Comparison of ENCODE assay signal across 30 mouse cellular contexts in the genomic region with DNA sequence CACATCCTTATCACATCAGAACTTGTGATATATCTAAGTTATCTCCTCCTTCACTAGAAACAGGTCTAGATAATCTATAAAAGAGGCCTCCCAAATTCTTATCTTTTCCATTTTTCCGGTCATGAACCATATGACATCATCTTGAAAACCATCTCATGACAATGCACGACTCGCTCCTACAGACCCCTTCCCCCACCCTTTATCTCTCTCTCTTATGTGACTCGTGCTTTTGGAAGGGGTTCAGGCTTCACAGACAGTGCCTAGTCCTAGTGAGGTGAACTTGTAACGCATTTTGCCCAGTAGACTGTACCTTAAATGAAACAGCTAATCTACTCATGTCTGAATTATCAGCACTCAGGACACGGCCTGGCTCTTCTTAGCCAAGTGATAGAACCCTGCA.
DNase-seq lines count a peak whose midpoint lies in the region; ATAC-seq lines count a peak whose summit lies in the region.
"Had no signal": no experiment of that assay in that cellular context is flagged by ENCODE, and none has a peak within 500 bp of the region (broad histone marks: within the 10 kb centered on the region; RNA-seq: fewer than 3 reads in every experiment).

No protein-coding gene starts in this region.

- DNase-seq in heart, embryonic 10.5 days (ENCODE audit: low spot score): peak; percentile 41
- DNase-seq in heart, adult 8-10 months (ENCODE audit: low spot score): no peak
- peak; percentile 79 for DNase-seq in 3T3-L1 (ENCODE audit: low read depth, low spot score)
- DNase-seq in CD4-positive helper T cell, adult 2 months (ENCODE audit: low read depth, low spot score): peak; percentile 21
- DNase-seq in layer of hippocampus, adult 18-20 months (ENCODE audit: low spot score in 2 of 2): no peak
- DNase-seq in lung, postnatal 4 days: no peak
- DNase-seq: adrenal gland, adult 8-10 months; adrenal gland, postnatal 25 days; cerebellum, adult 11-12 months; cerebellum, adult 8-10 months; cerebellum, postnatal 10 days; cerebellum, postnatal 36 days; embryo, embryonic 11 days; gastrocnemius, postnatal 25 days; heart, adult 2 months had no signal

- no peaks in the 10 kb centered on the region for H3K36me3 ChIP-seq in heart, embryonic 10.5 days
- H3K36me3 ChIP-seq: embryonic facial prominence, embryonic 10.5 days; forebrain, embryonic 12.5 days; G1E; heart, embryonic 13.5 days; hindbrain, embryonic 10.5 days had no signal

- no peak overlapping the region for H3K27ac ChIP-seq in heart, embryonic 10.5 days
- H3K27ac ChIP-seq: embryonic facial prominence, embryonic 10.5 days; embryonic facial prominence, embryonic 13.5 days; forebrain, embryonic 12.5 days; forebrain, embryonic 15.5 days; heart, adult 2 months; heart, embryonic 13.5 days; hindbrain, embryonic 10.5 days; hindbrain, embryonic 13.5 days had no signal

- WGBS in heart, embryonic 10.5 days: 34% methylated on average over 6 of the region's 6 CpGs

- H3K9me3 ChIP-seq in heart, embryonic 10.5 days: no peaks in the 10 kb centered on the region
- H3K9me3 ChIP-seq: embryonic facial prominence, embryonic 10.5 days; embryonic facial prominence, embryonic 13.5 days; forebrain, embryonic 12.5 days; forebrain, embryonic 15.5 days; heart, embryonic 13.5 days; hindbrain, embryonic 10.5 days; hindbrain, embryonic 13.5 days had no signal

- peak; percentile 51 for ATAC-seq in megakaryocyte, adult 5-6 weeks (ENCODE audit: poor library complexity, severe bottlenecking)
- ATAC-seq: activated CD4-positive, CD25-positive, alpha-beta regulatory T cell, adult 4 months; forebrain, embryonic 15.5 days; hindbrain, embryonic 16.5 days; inflammation-experienced regulatory T-cells, adult 6 months; intestine, embryonic 16.5 days had no signal

- H3K27me3 ChIP-seq in heart, embryonic 10.5 days (ENCODE audit: insufficient read depth, poor library complexity, severe bottlenecking): no peaks in the 10 kb centered on the region
- H3K27me3 ChIP-seq: CH12.LX; embryonic facial prominence, embryonic 13.5 days; forebrain, embryonic 12.5 days; forebrain, embryonic 15.5 days; heart, embryonic 13.5 days; hindbrain, embryonic 13.5 days had no signal

- H3K4me3 ChIP-seq in heart, embryonic 10.5 days: no peak overlapping the region
- H3K4me3 ChIP-seq: embryonic facial prominence, embryonic 10.5 days; embryonic facial prominence, embryonic 13.5 days; erythroblast, embryonic 14.5 days; forebrain, embryonic 12.5 days; forebrain, embryonic 15.5 days; heart, adult 2 months; heart, embryonic 13.5 days; hindbrain, embryonic 10.5 days; hindbrain, embryonic 13.5 days had no signal

- peaks cover 11% of the 10 kb centered on the region; the same call in 1 of the 2 replicates for H3K4me1 ChIP-seq in heart, embryonic 10.5 days
- H3K4me1 ChIP-seq: forebrain, embryonic 12.5 days; hindbrain, embryonic 10.5 days; hindbrain, embryonic 13.5 days had no signal

Comparison
In these comparisons a context has a peak if more than half of its experiments do, and no peak if none do; other contexts are left out.
1. DNase-seq: peak in heart, embryonic 10.5 days (single experiment), 3T3-L1 (single experiment) and CD4-positive helper T cell, adult 2 months (single experiment); none in heart, adult 8-10 months (single experiment), layer of hippocampus, adult 18-20 months (0 of 2) and lung, postnatal 4 days (0 of 2).